Mouse (Mus musculus): ENCODE results near the gene Tgif2lx1.
"Not testable (repeated sequence)": the region's sequence is repeated elsewhere in the genome, so short reads cannot be mapped to it uniquely, and the experiment has no call there.

The Tgif2lx1 gene

GRCm38 (mm10) chrX:118480637-118481036, at the start of gene Tgif2lx1:
Tgif2lx1 (minus strand) TSS chrX:118480737.
- not testable (repeated sequence) for DNase-seq (ENCODE audit: low spot score)
